Mouse (Mus musculus) bone marrow, adult 2 months (tissue): ENCODE results near the gene Phxr2.

ENCODE experiments used
- CTCF ChIP-seq: fragments of 200-500 bp; IDR thresholded peaks from 2 replicates; pipeline ENCODE4 v1.5.1; 2011; ENCODE audit warnings: low read length, control low read depth; ENCODE audit not compliant: control insufficient read depth, insufficient read depth
- POLR2A ChIP-seq: fragments of 200-500 bp; IDR thresholded peaks from 2 replicates; pipeline ENCODE4 v1.6.1; 2011; ENCODE audit warnings: low read depth, mild to moderate bottlenecking, control low read depth, low read length, borderline replicate concordance; ENCODE audit not compliant: control insufficient read depth

DNA sequence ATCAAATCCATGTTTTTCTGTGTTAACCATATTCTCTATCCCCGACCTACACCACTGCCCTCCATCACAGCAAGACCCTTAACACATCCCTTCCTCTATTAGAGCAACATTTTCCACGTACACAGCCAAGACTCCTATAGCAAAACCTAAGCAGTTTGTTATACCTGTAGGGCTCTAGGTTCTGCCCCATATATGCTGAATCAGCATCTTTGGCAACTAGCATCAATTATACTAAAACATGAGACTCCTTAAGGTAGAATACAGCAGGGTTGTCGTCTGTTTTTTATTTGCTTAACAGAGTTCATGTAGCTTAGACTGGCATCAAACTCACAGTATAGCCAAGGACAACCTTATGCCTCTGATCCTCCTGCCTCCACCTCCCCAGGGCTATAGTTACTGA, 20.6 kb downstream of the Phxr2 start:
- TF ChIP-seq CTCF (no peak), POLR2A (no peak)
